Mouse (Mus musculus) cerebellum, adult 2 months (tissue): ENCODE results near the gene Ppt2.

Source experiments
- CTCF ChIP-seq: fragments of 200-500 bp; IDR thresholded peaks from 2 replicates; pipeline ENCODE4 v1.5.1; 2011; ENCODE audit warnings: low read depth, mild to moderate bottlenecking, control low read depth, low read length, moderate library complexity, borderline replicate concordance; ENCODE audit not compliant: insufficient read depth
- POLR2A ChIP-seq: fragments of 200-500 bp; IDR thresholded peaks from 2 replicates; pipeline ENCODE4 v1.6.1; 2011; ENCODE audit warnings: low read length, control low read depth, borderline replicate concordance; ENCODE audit not compliant: insufficient read depth

DNA sequence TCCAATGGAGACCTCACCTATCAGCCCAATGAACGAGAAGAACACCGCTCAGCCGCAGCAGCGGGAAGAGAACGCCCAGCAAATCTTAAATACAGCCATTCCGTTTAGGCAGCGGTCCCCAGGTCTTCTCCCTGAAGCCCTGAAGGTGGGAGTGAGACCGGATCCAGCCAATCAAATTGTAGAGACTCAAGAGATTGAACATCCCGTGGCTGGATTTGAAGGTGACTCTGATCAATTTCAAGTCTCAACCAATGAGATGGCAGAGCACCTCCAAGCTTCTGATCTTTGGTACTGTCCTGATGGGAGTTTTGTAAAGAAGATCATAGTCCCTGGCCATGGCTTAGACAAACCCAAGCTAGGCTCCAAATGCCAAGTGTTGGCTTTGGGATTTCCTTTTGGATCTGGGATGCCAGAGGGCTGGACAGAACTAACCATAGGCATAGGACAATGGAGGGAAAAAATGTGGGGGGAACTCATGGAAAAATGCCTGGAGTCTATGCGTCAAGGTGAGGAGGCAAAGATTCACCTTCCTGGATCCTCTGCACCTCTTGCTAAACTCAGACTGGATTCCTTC lies 17.0 kb upstream of the Ppt2 start:
- no peak for TF ChIP-seq CTCF
- no peak for TF ChIP-seq POLR2A
